In the genomic region with DNA sequence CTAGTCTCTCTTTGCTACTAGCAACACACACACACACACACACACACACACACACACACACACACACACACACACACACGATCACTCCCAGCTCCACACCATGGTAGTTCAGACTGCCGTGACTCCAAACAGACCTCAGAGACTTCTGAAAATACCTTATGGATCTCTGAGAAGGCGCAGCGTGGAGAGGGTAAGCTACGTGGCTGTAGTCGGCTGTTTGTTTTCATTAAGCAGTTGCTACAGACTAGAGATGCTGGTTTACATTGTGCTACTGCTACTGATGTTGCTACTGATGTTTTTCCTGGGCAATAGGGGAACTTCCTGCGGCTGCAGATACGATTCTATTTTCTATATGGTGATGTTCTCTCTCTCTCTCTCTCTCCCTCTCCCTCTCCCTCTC, we compare ENCODE assay signal across 9 mouse cellular contexts.
DNase-seq lines count a peak whose midpoint lies in the region; ATAC-seq and TF ChIP-seq lines count a peak whose summit lies in the region.
"Had no signal": no experiment of that assay in that cellular context is flagged by ENCODE, and none has a peak within 500 bp of the region (broad histone marks: within the 10 kb centered on the region; RNA-seq: fewer than 3 reads in every experiment).

No protein-coding gene starts in this region.

- H3K36me3 ChIP-seq in kidney, adult 2 months (ENCODE audit: control insufficient read depth, insufficient read depth, low read length) = no peaks in the 10 kb centered on the region
- H3K36me3 ChIP-seq in hindbrain, embryonic 13.5 days = no peaks in the 10 kb centered on the region
- H3K36me3 ChIP-seq in midbrain, embryonic 16.5 days (ENCODE audit: control insufficient read depth, insufficient read depth, low read length) = no peaks in the 10 kb centered on the region

- no peak overlapping the region for H3K9ac ChIP-seq in hindbrain, embryonic 13.5 days
- peak overlapping the region; percentile 48; the same call in 1 of the 2 replicates for H3K9ac ChIP-seq in midbrain, embryonic 16.5 days (ENCODE audit: low read depth, low read length)

- peak overlapping the region; percentile 18; the same call in 1 of the 2 replicates for H3K4me3 ChIP-seq in kidney, adult 2 months (ENCODE audit: insufficient read depth, low read depth, low read length)
- peak overlapping the region; percentile 27 for H3K4me3 ChIP-seq in hindbrain, embryonic 13.5 days
- peak overlapping the region; percentile 15 for H3K4me3 ChIP-seq in midbrain, embryonic 16.5 days (ENCODE audit: low read depth, low read length)

- no peaks in the 10 kb centered on the region for H3K4me1 ChIP-seq in kidney, adult 2 months (ENCODE audit: control insufficient read depth, insufficient read depth, low read length)
- H3K4me1 ChIP-seq in hindbrain, embryonic 13.5 days (replicated peaks) = peaks cover 50% of the 10 kb centered on the region
- peaks cover 27% of the 10 kb centered on the region for H3K4me1 ChIP-seq in midbrain, embryonic 16.5 days (ENCODE audit: control insufficient read depth, insufficient read depth, low read length)

- H3K27me3 ChIP-seq in kidney, adult 2 months (replicated peaks; ENCODE audit: control insufficient read depth, insufficient read depth, low read length) = no peaks in the 10 kb centered on the region
- no peaks in the 10 kb centered on the region for H3K27me3 ChIP-seq in hindbrain, embryonic 13.5 days
- H3K27me3 ChIP-seq in midbrain, embryonic 16.5 days (ENCODE audit: control insufficient read depth, insufficient read depth, low read depth, low read length) = no peaks in the 10 kb centered on the region
- H3K27me3 ChIP-seq: Patski had no signal

- no peaks in the 10 kb centered on the region for H3K9me3 ChIP-seq in hindbrain, embryonic 13.5 days
- no peaks in the 10 kb centered on the region for H3K9me3 ChIP-seq in midbrain, embryonic 16.5 days (replicated peaks; ENCODE audit: control insufficient read depth, low read length, poor library complexity, severe bottlenecking)

- ATAC-seq in common myeloid progenitor, adult 5-6 weeks (replicated peaks; ENCODE audit: low read depth, poor library complexity, severe bottlenecking) = peak; percentile 36
- ATAC-seq in hindbrain, embryonic 13.5 days (ENCODE audit: low FRiP score) = peak; percentile 11; the same call in 1 of the 2 replicates
- peak; percentile 50; the same call in 1 of the 2 replicates for ATAC-seq in midbrain, embryonic 16.5 days
- ATAC-seq in cerebellum, adult (ENCODE audit: insufficient number of reproducible peaks, low FRiP score, low TSS enrichment) = no peak
- ATAC-seq: Patski had no signal

- H3K4me2 ChIP-seq in hindbrain, embryonic 13.5 days = peak overlapping the region; percentile 49
- H3K4me2 ChIP-seq in midbrain, embryonic 16.5 days (ENCODE audit: low read length) = peak overlapping the region; percentile 45

- no peak for TF ChIP-seq POLR2A in kidney, adult 2 months (IDR thresholded peaks at IDR 0.05; ENCODE audit: low read depth, low read length)

- TF ChIP-seq CTCF in kidney, adult 2 months (conservative IDR thresholded peaks at IDR 0.05; ENCODE audit: insufficient read depth, insufficient read length, low read depth, low read length) = no peak

- 4% methylated on average over 8 of the region's 8 CpGs for WGBS in kidney, adult 2 months
- 35% methylated on average over 8 of the region's 8 CpGs for WGBS in hindbrain, embryonic 13.5 days
- WGBS in midbrain, embryonic 16.5 days = 20% methylated on average over 8 of the region's 8 CpGs

- DNase-seq in kidney, adult 2 months = no peak
- DNase-seq in kidney, postnatal 25 days = no peak
- DNase-seq in left cerebral cortex, adult 9 months (ENCODE audit: low spot score in 2 of 2) = no peak
- DNase-seq in layer of hippocampus, postnatal 25 days (ENCODE audit: extremely low spot score in 1 of 2, low spot score in 1 of 2) = no peak

- H3K27ac ChIP-seq in kidney, adult 2 months (ENCODE audit: insufficient read depth, low read depth, low read length) = no peak overlapping the region
- H3K27ac ChIP-seq in hindbrain, embryonic 13.5 days = peak overlapping the region; percentile 77
- peak overlapping the region; percentile 75 for H3K27ac ChIP-seq in midbrain, embryonic 16.5 days (ENCODE audit: low read length)
